Mouse (Mus musculus): ENCODE measurements around the gene Cd4.

The Cd4 gene

GRCm38 (mm10) chr6:124885956-124886381 lies 2.1 kb downstream of the Cd4 start:
- no peak for DNase-seq (ENCODE audit: inconsistent age in 2 of 2, low spot score in 1 of 2)

GRCm38 (mm10) chr6:124884714-124885500 lies 3.1 kb downstream of the Cd4 start:
- DNase-seq (ENCODE audit: inconsistent age in 2 of 2, low spot score in 1 of 2): no peak

- DNase-seq (ENCODE audit: inconsistent age in 2 of 2, low spot score in 1 of 2): no peak
Measured at GRCm38 (mm10) chr6:124883351-124883750, 4.7 kb downstream of the Cd4 start.

GRCm38 (mm10) chr6:124881821-124882220 lies 6.2 kb downstream of the Cd4 start:
- DNase-seq (ENCODE audit: inconsistent age in 2 of 2, low spot score in 1 of 2): no peak

- no peak for DNase-seq (ENCODE audit: inconsistent age in 2 of 2, low spot score in 1 of 2)
Measured at GRCm38 (mm10) chr6:124879390-124879789, 8.6 kb downstream of the Cd4 start.

GRCm38 (mm10) chr6:124874348-124874747 lies 13.7 kb downstream of the Cd4 start:
- no peak for DNase-seq (ENCODE audit: inconsistent age in 2 of 2, low spot score in 1 of 2)

GRCm38 (mm10) chr6:124866560-124866959 lies 21.5 kb downstream of the Cd4 start:
- DNase-seq (ENCODE audit: inconsistent age in 2 of 2, low spot score in 1 of 2): no peak

GRCm38 (mm10) chr6:124865766-124866362 lies 22.2 kb downstream of the Cd4 start:
- DNase-seq (ENCODE audit: inconsistent age in 2 of 2, low spot score in 1 of 2): no peak

- DNase-seq (ENCODE audit: inconsistent age in 2 of 2, low spot score in 1 of 2): peak; percentile 58 to 78
Measured at GRCm38 (mm10) chr6:124863658-124864298, 24.2 kb downstream of the Cd4 start, which contains the start of gene Gpr162. Gene Gpr162 (minus strand): TSS chr6:124863983.

GRCm38 (mm10) chr6:124863125-124863657 lies 24.8 kb downstream of the Cd4 start:
- no peak for DNase-seq (ENCODE audit: inconsistent age in 2 of 2, low spot score in 1 of 2)

GRCm38 (mm10) chr6:124862406-124863124 lies 25.5 kb downstream of the Cd4 start:
- no peak for DNase-seq (ENCODE audit: inconsistent age in 2 of 2, low spot score in 1 of 2)

- DNase-seq (ENCODE audit: inconsistent age in 2 of 2, low spot score in 1 of 2): no peak
Measured at GRCm38 (mm10) chr6:124861802-124862201, 26.2 kb downstream of the Cd4 start.

GRCm38 (mm10) chr6:124861266-124861665 lies 26.8 kb downstream of the Cd4 start:
- DNase-seq (ENCODE audit: inconsistent age in 2 of 2, low spot score in 1 of 2): no peak

GRCm38 (mm10) chr6:124860511-124860910 lies 27.5 kb downstream of the Cd4 start:
- DNase-seq (ENCODE audit: inconsistent age in 2 of 2, low spot score in 1 of 2): no peak

GRCm38 (mm10) chr6:124859725-124860124 lies 28.3 kb downstream of the Cd4 start:
- peak; percentile 84 to 96 for DNase-seq (ENCODE audit: inconsistent age in 2 of 2, low spot score in 1 of 2)

- peak in 1 of 2 experiments; percentile 33 for DNase-seq (ENCODE audit: inconsistent age in 2 of 2, low spot score in 1 of 2)
Measured at GRCm38 (mm10) chr6:124858561-124859318, 29.3 kb downstream of the Cd4 start.

- DNase-seq (ENCODE audit: inconsistent age in 2 of 2, low spot score in 1 of 2): no peak
Measured at GRCm38 (mm10) chr6:124857840-124858530, 30.0 kb downstream of the Cd4 start.

- peak; percentile 83 to 92 for DNase-seq (ENCODE audit: inconsistent age in 2 of 2, low spot score in 1 of 2)
Measured at GRCm38 (mm10) chr6:124856916-124857839, 30.8 kb downstream of the Cd4 start, which contains the start of gene P3h3. Gene P3h3 (minus strand): TSS chr6:124857752.
